Mouse (Mus musculus) thymus, adult 2 months (tissue): Measurements from ENCODE around the gene Fga. TPM values are rescaled to one million over a fixed set of nuclear protein-coding genes. Genes with fewer than 3 reads are reported as not detected.

Experiments used
- DNase-seq: peaks from one replicate; pipeline ENCODE4 v3.0.0; 2021
- H3K27ac ChIP-seq: fragments of 200-500 bp; 2 replicates; pipeline ENCODE4 v1.5.1; 2012; ENCODE audit warnings: low read length, control low read depth; ENCODE audit not compliant: control insufficient read depth, insufficient read depth
- H3K27me3 ChIP-seq: fragments of 200-500 bp; 2 replicates; pipeline ENCODE4 v1.6.1; 2012; ENCODE audit warnings: mild to moderate bottlenecking, low read length, moderate library complexity, mixed read lengths; ENCODE audit not compliant: control insufficient read depth, insufficient read depth
- H3K36me3 ChIP-seq: fragments of 200-500 bp; 2 replicates; pipeline ENCODE4 v1.6.1; 2012; ENCODE audit warnings: mild to moderate bottlenecking, low read length, moderate library complexity; ENCODE audit not compliant: control insufficient read depth, insufficient read depth
- H3K4me1 ChIP-seq: fragments of 200-500 bp; replicated peaks from 2 replicates; pipeline ENCODE4 v1.6.1; 2012; ENCODE audit warnings: low read length; ENCODE audit not compliant: control insufficient read depth, insufficient read depth
- H3K4me3 ChIP-seq: fragments of 200-500 bp; 2 replicates; pipeline ENCODE4 v1.5.1; 2012; ENCODE audit warnings: mild to moderate bottlenecking, low read length, control low read depth, moderate library complexity; ENCODE audit not compliant: control insufficient read depth, insufficient read depth
- CTCF ChIP-seq: fragments of 200-500 bp; IDR thresholded peaks from 2 replicates; pipeline ENCODE4 v1.5.1; 2012; ENCODE audit warnings: mild to moderate bottlenecking, control low read depth, low read length, moderate library complexity, borderline replicate concordance; ENCODE audit not compliant: control insufficient read depth, poor library complexity, insufficient read depth; ENCODE audit errors: extremely low read depth
- POLR2A ChIP-seq: fragments of 200-500 bp; IDR thresholded peaks from 2 replicates; pipeline ENCODE4 v1.6.1; 2012; ENCODE audit warnings: mild to moderate bottlenecking, low read length, control low read depth, moderate library complexity; ENCODE audit not compliant: control insufficient read depth, poor library complexity, insufficient read depth; ENCODE audit errors: extremely low read depth
- WGBS: fragments of 180-500 bp; shearing (Covaris S2); methylation state at CpG from one replicate; pipeline ENCODE4 v1.1.7; 2018; 5-methylcytosine and 5-hydroxymethylcytosine counted together
- polyA plus RNA-seq: library from polyadenylated mRNA; depleted of rRNA; stranded (reverse); fragments of >200 nt; gene quantifications from 2 replicates; pipeline ENCODE4 v1.2.3, GENCODE M21; 2012

The Fga gene
- polyA plus RNA-seq, 1 experiment = 0.08 TPM

DNA sequence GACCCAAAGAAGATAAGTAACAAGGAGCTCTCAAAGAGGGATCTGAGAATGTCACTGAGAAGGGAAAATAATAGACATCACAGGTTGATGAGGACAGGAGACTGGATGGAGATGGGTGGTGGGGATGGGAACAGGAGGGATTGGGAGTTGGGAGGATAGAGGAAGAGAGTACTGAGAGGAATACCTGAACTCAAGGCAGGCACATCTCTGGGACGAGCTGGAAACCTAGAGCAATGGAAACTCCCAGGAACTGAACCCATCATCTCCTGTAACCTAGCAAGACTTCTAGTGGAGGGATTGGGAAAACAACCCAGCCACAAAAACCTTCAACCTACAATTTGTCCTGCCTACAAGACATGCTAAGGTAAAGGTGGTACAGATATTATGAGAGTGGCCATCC lies 9.6 kb upstream of the Fga start:
- Histone ChIP-seq H3K36me3 (no peaks in the 10 kb centered on the region), H3K27ac (no peak overlapping the region), H3K27me3 (no peaks in the 10 kb centered on the region), H3K4me1 (no peaks in the 10 kb centered on the region), H3K4me3 (no peak overlapping the region)
- DNase-seq = no peak
- TF ChIP-seq CTCF = no peak
- TF ChIP-seq POLR2A = no peak
- 94% methylated on average over 1 of the region's 1 CpGs for WGBS

- Histone ChIP-seq H3K36me3 (no peaks in the 10 kb centered on the region), H3K4me1 (no peaks in the 10 kb centered on the region), H3K4me3 (no peak overlapping the region), H3K27ac (no peak overlapping the region), H3K27me3 (no peaks in the 10 kb centered on the region)
- DNase-seq = no peak
- 91% methylated on average over 2 of the region's 2 CpGs for WGBS
- TF ChIP-seq CTCF (no peak), POLR2A (no peak)
These were observed 5.5 kb upstream of the Fga start for GRCm38 (mm10) chr3:83020387-83020786.

DNA sequence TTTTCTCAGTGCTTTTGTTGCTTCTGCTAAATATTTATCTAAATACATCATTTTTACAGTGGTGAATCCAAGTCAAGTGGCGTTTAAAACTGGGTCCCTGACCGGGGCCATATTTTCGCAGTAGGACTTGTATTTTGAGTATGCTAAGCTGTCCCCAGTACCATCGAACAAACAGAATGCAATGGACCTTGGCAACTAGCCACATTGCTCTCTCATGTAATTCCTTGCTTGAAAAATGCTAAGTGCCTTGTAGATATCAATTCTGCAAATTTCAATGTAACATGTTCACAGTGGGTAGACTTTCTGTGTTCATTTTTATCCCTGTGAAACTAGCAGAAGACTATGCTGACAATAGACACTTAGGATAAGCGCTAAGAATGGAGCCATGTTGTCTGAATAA lies 4.7 kb upstream of the Fga start:
- Histone ChIP-seq H3K36me3 (no peaks in the 10 kb centered on the region), H3K27ac (no peak overlapping the region), H3K4me1 (no peaks in the 10 kb centered on the region), H3K4me3 (no peak overlapping the region), H3K27me3 (no peaks in the 10 kb centered on the region)
- 94% methylated on average over 5 of the region's 5 CpGs for WGBS
- no peak for DNase-seq
- TF ChIP-seq POLR2A (no peak), CTCF (no peak)

DNA sequence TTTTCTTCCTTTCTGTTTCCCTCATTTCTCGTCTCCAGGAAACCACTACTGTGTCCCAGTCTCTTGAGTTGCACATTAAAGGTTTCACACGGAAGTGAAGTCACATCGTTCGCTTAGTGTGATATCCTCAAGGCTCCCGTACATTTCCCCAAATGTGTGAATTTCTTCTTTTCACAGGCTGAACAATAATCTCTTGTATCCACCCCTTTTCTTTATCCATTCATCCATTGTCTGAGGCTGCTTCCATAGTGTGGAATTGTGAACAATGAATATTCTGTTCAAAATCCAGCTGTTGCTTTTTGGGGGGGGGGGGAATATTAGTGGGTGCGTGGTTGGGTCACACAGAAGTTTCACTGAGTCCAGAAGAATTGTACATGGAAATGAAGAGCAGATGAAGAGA lies 840 bp upstream of the Fga start:
- Histone ChIP-seq H3K36me3 (no peaks in the 10 kb centered on the region), H3K4me1 (no peaks in the 10 kb centered on the region), H3K27me3 (no peaks in the 10 kb centered on the region), H3K4me3 (no peak overlapping the region), H3K27ac (no peak overlapping the region)
- 85% methylated on average over 6 of the region's 6 CpGs for WGBS
- DNase-seq = no peak
- TF ChIP-seq POLR2A (no peak), CTCF (no peak)

- no peak for DNase-seq
- no peak overlapping the region for H3K4me3 ChIP-seq
- TF ChIP-seq POLR2A (no peak), CTCF (no peak)
- no peak overlapping the region for H3K27ac ChIP-seq
- no peaks in the 10 kb centered on the region for H3K4me1 ChIP-seq
- no peaks in the 10 kb centered on the region for H3K36me3 ChIP-seq
- no peaks in the 10 kb centered on the region for H3K27me3 ChIP-seq
- 92% methylated on average over 9 of the region's 9 CpGs for WGBS
These were observed 1.8 kb downstream of the Fga start for GRCm38 (mm10) chr3:83027546-83028251.

GRCm38 (mm10) chr3:83030331-83030730 lies 4.5 kb downstream of the Fga start:
- Histone ChIP-seq H3K27ac (no peak overlapping the region), H3K4me1 (no peaks in the 10 kb centered on the region), H3K27me3 (no peaks in the 10 kb centered on the region), H3K4me3 (no peak overlapping the region), H3K36me3 (no peaks in the 10 kb centered on the region)
- TF ChIP-seq POLR2A (no peak), CTCF (no peak)
- WGBS = 96% methylated on average over 4 of the region's 4 CpGs
- DNase-seq = no peak

GRCm38 (mm10) chr3:83032746-83033308 lies 7.0 kb downstream of the Fga start:
- no peaks in the 10 kb centered on the region for H3K27me3 ChIP-seq
- WGBS = 56% methylated on average over 13 of the region's 13 CpGs
- no peak for TF ChIP-seq CTCF
- TF ChIP-seq POLR2A = no peak
- H3K36me3 ChIP-seq = no peaks in the 10 kb centered on the region
- no peaks in the 10 kb centered on the region for H3K4me1 ChIP-seq
- H3K27ac ChIP-seq = no peak overlapping the region
- no peak for DNase-seq
- H3K4me3 ChIP-seq = no peak overlapping the region

DNA sequence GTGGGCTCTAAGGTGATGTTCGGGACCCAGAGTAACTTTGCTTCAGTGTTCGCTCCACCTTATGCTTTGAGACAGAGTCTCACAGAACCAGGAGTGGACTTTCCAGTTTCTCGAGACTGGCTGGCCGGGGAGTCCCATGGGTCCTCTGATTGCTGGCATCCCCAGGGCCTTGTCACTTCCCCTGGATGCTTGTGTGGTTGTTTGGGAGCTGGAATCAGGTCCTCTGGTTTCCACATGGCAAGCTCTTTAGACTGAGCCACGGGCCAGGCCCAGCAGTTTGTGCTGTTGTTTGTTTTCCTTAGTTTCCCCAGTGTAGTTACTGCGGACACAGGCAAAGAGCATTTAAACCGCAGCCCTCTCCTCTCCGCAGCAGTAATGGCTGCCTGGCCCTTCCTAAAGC lies 7.9 kb downstream of the Fga start:
- WGBS = 87% methylated on average over 8 of the region's 8 CpGs
- TF ChIP-seq POLR2A = no peak
- TF ChIP-seq CTCF = no peak
- H3K27me3 ChIP-seq = no peaks in the 10 kb centered on the region
- no peak for DNase-seq
- H3K4me1 ChIP-seq = no peaks in the 10 kb centered on the region
- no peak overlapping the region for H3K4me3 ChIP-seq
- no peaks in the 10 kb centered on the region for H3K36me3 ChIP-seq
- H3K27ac ChIP-seq = no peak overlapping the region
